Mouse (Mus musculus): ENCODE measurements around the gene Cemip. TPM values are rescaled to one million over a fixed set of nuclear protein-coding genes. Genes with fewer than 3 reads are reported as not detected.
A peak's percentile ranks its signal among the peaks of the same experiment; 100 is the strongest.

The Cemip gene
- polyA plus RNA-seq, 1 experiment = 0.63 TPM

GRCm38 (mm10) chr7:83913995-83914394 is 172.3 kb downstream of the Cemip start:
- WGBS = 90% methylated on average over 9 of the region's 9 CpGs
- TF ChIP-seq POLR2A (IDR thresholded peaks at IDR 0.05; ENCODE audit: control insufficient read depth, extremely low read depth, insufficient read depth, low read length, poor library complexity) = no peak
- no peak for TF ChIP-seq CTCF (IDR thresholded peaks at IDR 0.05; ENCODE audit: borderline replicate concordance, control insufficient read depth, extremely low read depth, insufficient read depth, low read length, poor library complexity)
- Histone ChIP-seq H3K4me3 (ENCODE audit: control insufficient read depth, insufficient read depth, low read length) (no peak overlapping the region), H3K4me1 (replicated peaks; ENCODE audit: control insufficient read depth, insufficient read depth, low read length) (peaks cover 2% of the 10 kb centered on the region), H3K36me3 (ENCODE audit: control insufficient read depth, insufficient read depth, low read length) (no peaks in the 10 kb centered on the region), H3K27ac (ENCODE audit: control insufficient read depth, insufficient read depth, low read length) (no peak overlapping the region), H3K27me3 (ENCODE audit: control insufficient read depth, insufficient read depth, low read length) (no peaks in the 10 kb centered on the region)
- no peak for DNase-seq

- H3K36me3 ChIP-seq (ENCODE audit: control insufficient read depth, insufficient read depth, low read length) = no peaks in the 10 kb centered on the region
- no peak for DNase-seq
- H3K4me1 ChIP-seq (replicated peaks; ENCODE audit: control insufficient read depth, insufficient read depth, low read length) = peaks cover 2% of the 10 kb centered on the region
- no peak overlapping the region for H3K4me3 ChIP-seq (ENCODE audit: control insufficient read depth, insufficient read depth, low read length)
- 98% methylated on average over 6 of the region's 6 CpGs for WGBS
- no peaks in the 10 kb centered on the region for H3K27me3 ChIP-seq (ENCODE audit: control insufficient read depth, insufficient read depth, low read length)
- no peak overlapping the region for H3K27ac ChIP-seq (ENCODE audit: control insufficient read depth, insufficient read depth, low read length)
- no peak for TF ChIP-seq POLR2A (IDR thresholded peaks at IDR 0.05; ENCODE audit: control insufficient read depth, extremely low read depth, insufficient read depth, low read length, poor library complexity)
- no peak for TF ChIP-seq CTCF (IDR thresholded peaks at IDR 0.05; ENCODE audit: borderline replicate concordance, control insufficient read depth, extremely low read depth, insufficient read depth, low read length, poor library complexity)
Measured at GRCm38 (mm10) chr7:83913405-83913932, 172.8 kb downstream of the Cemip start.

DNA sequence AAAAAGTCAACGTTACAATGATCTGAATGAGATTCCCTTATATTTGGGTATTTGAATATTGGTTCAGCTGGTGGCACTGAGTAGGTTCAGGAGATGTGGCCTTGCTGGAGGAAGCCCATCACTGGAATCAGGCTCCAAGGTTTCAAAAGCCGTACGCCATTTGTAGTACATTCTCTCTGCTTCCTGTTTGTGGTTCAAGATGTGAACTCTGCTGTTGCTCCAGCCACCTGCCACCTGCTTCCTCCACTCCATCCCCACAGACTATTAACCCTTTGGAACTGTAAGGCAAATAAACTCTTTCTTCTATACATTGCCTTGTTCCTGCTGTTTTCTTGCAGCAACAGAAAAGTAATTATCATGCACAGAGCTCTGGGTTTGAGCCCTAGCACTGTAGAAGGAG is 174.4 kb downstream of the Cemip start:
- no peak for TF ChIP-seq POLR2A (IDR thresholded peaks at IDR 0.05; ENCODE audit: control insufficient read depth, extremely low read depth, insufficient read depth, low read length, poor library complexity)
- TF ChIP-seq CTCF (IDR thresholded peaks at IDR 0.05; ENCODE audit: borderline replicate concordance, control insufficient read depth, extremely low read depth, insufficient read depth, low read length, poor library complexity) = no peak
- WGBS = 11% methylated on average over 3 of the region's 3 CpGs
- peak; percentile 16 for DNase-seq
- Histone ChIP-seq H3K4me1 (replicated peaks; ENCODE audit: control insufficient read depth, insufficient read depth, low read length) (peaks cover 2% of the 10 kb centered on the region), H3K4me3 (ENCODE audit: control insufficient read depth, insufficient read depth, low read length) (no peak overlapping the region), H3K36me3 (ENCODE audit: control insufficient read depth, insufficient read depth, low read length) (no peaks in the 10 kb centered on the region), H3K27me3 (ENCODE audit: control insufficient read depth, insufficient read depth, low read length) (no peaks in the 10 kb centered on the region), H3K27ac (ENCODE audit: control insufficient read depth, insufficient read depth, low read length) (peak overlapping the region; percentile 66)

DNA sequence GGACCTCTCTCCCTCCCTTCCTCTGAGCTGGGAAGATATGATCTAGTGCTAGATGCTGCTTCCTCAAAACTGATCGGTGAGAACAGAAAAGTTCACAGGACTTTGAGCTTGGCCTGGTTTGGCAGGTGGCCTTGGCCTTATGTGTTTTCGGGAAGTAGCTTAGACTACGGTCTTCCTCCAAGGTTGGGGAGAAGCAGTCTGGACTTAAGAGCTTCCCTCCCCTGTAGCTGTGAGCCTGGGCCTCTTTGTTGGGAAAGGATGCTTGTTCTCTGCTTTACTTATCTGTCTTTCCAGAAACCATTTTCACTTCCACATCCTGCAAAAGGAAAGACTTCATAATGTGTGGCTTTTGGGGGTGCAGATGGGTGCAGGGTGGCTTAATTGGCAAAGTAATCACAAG is 181.5 kb downstream of the Cemip start:
- H3K27me3 ChIP-seq (ENCODE audit: control insufficient read depth, insufficient read depth, low read length) = no peaks in the 10 kb centered on the region
- no peak overlapping the region for H3K27ac ChIP-seq (ENCODE audit: control insufficient read depth, insufficient read depth, low read length)
- no peak overlapping the region for H3K4me3 ChIP-seq (ENCODE audit: control insufficient read depth, insufficient read depth, low read length)
- H3K36me3 ChIP-seq (ENCODE audit: control insufficient read depth, insufficient read depth, low read length) = peaks cover 6% of the 10 kb centered on the region
- 24% methylated on average over 3 of the region's 3 CpGs for WGBS
- TF ChIP-seq POLR2A (IDR thresholded peaks at IDR 0.05; ENCODE audit: control insufficient read depth, extremely low read depth, insufficient read depth, low read length, poor library complexity) (no peak), CTCF (IDR thresholded peaks at IDR 0.05; ENCODE audit: borderline replicate concordance, control insufficient read depth, extremely low read depth, insufficient read depth, low read length, poor library complexity) (no peak)
- 0 out of 2 replicates have a peak, but pooled peaks cover 3% of the 10 kb centered on the region for H3K4me1 ChIP-seq (replicated peaks; ENCODE audit: control insufficient read depth, insufficient read depth, low read length)
- DNase-seq = no peak

DNA sequence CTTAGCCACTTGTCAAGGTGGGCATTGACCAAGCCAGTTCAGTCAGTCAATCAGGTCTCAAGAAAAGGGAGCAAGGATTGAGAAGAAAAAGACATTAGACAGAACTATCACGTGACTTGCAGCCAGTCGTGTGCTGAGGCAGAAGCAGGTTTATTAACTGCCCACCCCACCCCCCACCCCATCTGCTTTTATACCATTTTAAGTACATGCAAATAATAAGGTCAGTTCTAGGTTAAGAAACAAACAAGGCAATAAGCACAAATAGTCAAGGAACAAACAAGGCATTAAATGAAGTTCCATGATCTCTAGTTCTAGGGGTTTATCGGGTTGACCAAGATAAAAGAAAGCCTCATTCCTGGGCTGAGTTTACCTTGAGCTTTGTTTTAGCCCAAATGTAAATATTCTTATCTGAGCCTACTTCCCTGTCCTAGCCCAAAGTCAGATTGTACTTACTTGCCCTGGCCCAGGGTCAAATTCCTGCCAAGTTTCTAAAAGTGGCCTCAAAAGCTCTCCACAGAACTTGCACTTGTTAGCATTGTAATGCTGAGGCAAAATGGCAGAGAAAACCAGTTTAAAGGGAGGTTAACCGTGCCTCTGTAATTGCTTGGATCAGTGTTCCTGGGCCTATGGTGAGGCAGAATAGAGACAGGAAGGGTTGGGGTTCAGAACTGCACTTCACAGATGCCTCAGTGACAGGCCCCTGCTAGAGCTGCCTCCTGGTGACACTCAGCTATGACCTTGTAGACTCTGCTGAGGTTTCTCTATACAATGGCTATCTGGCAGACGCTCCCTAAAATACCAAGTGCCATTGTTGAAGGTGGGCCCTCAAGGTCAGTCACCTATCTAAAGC is 183.8 kb downstream of the Cemip start:
- Histone ChIP-seq H3K27me3 (ENCODE audit: control insufficient read depth, insufficient read depth, low read length) (no peaks in the 10 kb centered on the region), H3K27ac (ENCODE audit: control insufficient read depth, insufficient read depth, low read length) (no peak overlapping the region), H3K36me3 (ENCODE audit: control insufficient read depth, insufficient read depth, low read length) (peaks cover 29% of the 10 kb centered on the region), H3K4me1 (replicated peaks; ENCODE audit: control insufficient read depth, insufficient read depth, low read length) (0 out of 2 replicates have a peak, but pooled peaks cover 3% of the 10 kb centered on the region), H3K4me3 (ENCODE audit: control insufficient read depth, insufficient read depth, low read length) (no peak overlapping the region)
- no peak for TF ChIP-seq POLR2A (IDR thresholded peaks at IDR 0.05; ENCODE audit: control insufficient read depth, extremely low read depth, insufficient read depth, low read length, poor library complexity)
- 93% methylated on average over 5 of the region's 5 CpGs for WGBS
- DNase-seq = no peak

- TF ChIP-seq CTCF (IDR thresholded peaks at IDR 0.05; ENCODE audit: borderline replicate concordance, control insufficient read depth, extremely low read depth, insufficient read depth, low read length, poor library complexity) = no peak
- TF ChIP-seq POLR2A (IDR thresholded peaks at IDR 0.05; ENCODE audit: control insufficient read depth, extremely low read depth, insufficient read depth, low read length, poor library complexity) = no peak
Measured at GRCm38 (mm10) chr7:83901425-83901824, 184.9 kb downstream of the Cemip start.

More at GRCm38 (mm10) chr7:83901425-83901824, 184.9 kb downstream of the Cemip start:
- Histone ChIP-seq H3K27ac (ENCODE audit: control insufficient read depth, insufficient read depth, low read length) (no peak overlapping the region), H3K4me1 (replicated peaks; ENCODE audit: control insufficient read depth, insufficient read depth, low read length) (0 out of 2 replicates have a peak, but pooled peaks cover 3% of the 10 kb centered on the region), H3K27me3 (ENCODE audit: control insufficient read depth, insufficient read depth, low read length) (no peaks in the 10 kb centered on the region), H3K36me3 (ENCODE audit: control insufficient read depth, insufficient read depth, low read length) (peaks cover 35% of the 10 kb centered on the region), H3K4me3 (ENCODE audit: control insufficient read depth, insufficient read depth, low read length) (no peak overlapping the region)
- WGBS = 95% methylated on average over 4 of the region's 4 CpGs
- DNase-seq = no peak

Data from thymus, adult 2 months (tissue).